Mouse (Mus musculus): ENCODE measurements around the gene Afap1. TPM values are rescaled to one million over a fixed set of nuclear protein-coding genes. Genes with fewer than 3 reads are reported as not detected.
A peak's percentile ranks its signal among the peaks of the same experiment; 100 is the strongest.

Afap1 gene
- polyA plus RNA-seq, 1 experiment from 2014 or later: 25.6 TPM

- peak; percentile 75 for ATAC-seq (ENCODE audit: insufficient number of reproducible peaks, low FRiP score, low TSS enrichment, low read depth)
- WGBS: 30% methylated on average over 12 of the region's 12 CpGs
- H3K4me2 ChIP-seq (replicated peaks): no peak overlapping the region
- no peaks in the 10 kb centered on the region for H3K27me3 ChIP-seq
- H3K27ac ChIP-seq (replicated peaks): peak overlapping the region; percentile 76
- H3K36me3 ChIP-seq: peaks cover 42% of the 10 kb centered on the region
- peaks cover 36% of the 10 kb centered on the region for H3K4me1 ChIP-seq
- no peak overlapping the region for H3K9ac ChIP-seq
- no peak overlapping the region for H3K4me3 ChIP-seq (replicated peaks)
- H3K9me3 ChIP-seq (replicated peaks): no peaks in the 10 kb centered on the region
Observed at GRCm38 (mm10) chr5:35973800-35974199, 80.7 kb downstream of the Afap1 start.

GRCm38 (mm10) chr5:35974265-35974664 lies 81.1 kb downstream of the Afap1 start:
- H3K4me1 ChIP-seq: peaks cover 36% of the 10 kb centered on the region
- H3K9ac ChIP-seq: no peak overlapping the region
- WGBS: 80% methylated on average over 15 of the region's 15 CpGs
- H3K9me3 ChIP-seq (replicated peaks): no peaks in the 10 kb centered on the region
- H3K36me3 ChIP-seq: peaks cover 42% of the 10 kb centered on the region
- H3K4me2 ChIP-seq (replicated peaks): no peak overlapping the region; the same call in 1 of the 2 replicates
- ATAC-seq (ENCODE audit: insufficient number of reproducible peaks, low FRiP score, low TSS enrichment, low read depth): no peak
- no peaks in the 10 kb centered on the region for H3K27me3 ChIP-seq
- no peak overlapping the region for H3K4me3 ChIP-seq (replicated peaks)
- H3K27ac ChIP-seq (replicated peaks): peak overlapping the region; percentile 76

GRCm38 (mm10) chr5:35975681-35976080 lies 82.6 kb downstream of the Afap1 start:
- 14% methylated on average over 5 of the region's 5 CpGs for WGBS
- H3K9me3 ChIP-seq (replicated peaks): no peaks in the 10 kb centered on the region
- no peak overlapping the region for H3K9ac ChIP-seq
- H3K36me3 ChIP-seq: peaks cover 37% of the 10 kb centered on the region
- peaks cover 46% of the 10 kb centered on the region for H3K4me1 ChIP-seq
- no peak overlapping the region for H3K4me2 ChIP-seq (replicated peaks)
- H3K4me3 ChIP-seq (replicated peaks): no peak overlapping the region
- no peak overlapping the region for H3K27ac ChIP-seq (replicated peaks)
- ATAC-seq (ENCODE audit: insufficient number of reproducible peaks, low FRiP score, low TSS enrichment, low read depth): no peak
- no peaks in the 10 kb centered on the region for H3K27me3 ChIP-seq

GRCm38 (mm10) chr5:35980542-35980941 lies 87.4 kb downstream of the Afap1 start:
- ATAC-seq (ENCODE audit: insufficient number of reproducible peaks, low FRiP score, low TSS enrichment, low read depth): no peak
- Histone ChIP-seq H3K4me3 (replicated peaks) (no peak overlapping the region), H3K27ac (replicated peaks) (0 out of 2 replicates have a peak overlapping the region, but pooled peaks have one; percentile 45), H3K27me3 (no peaks in the 10 kb centered on the region), H3K4me1 (peaks cover 23% of the 10 kb centered on the region), H3K4me2 (replicated peaks) (no peak overlapping the region), H3K9ac (no peak overlapping the region), H3K9me3 (replicated peaks) (no peaks in the 10 kb centered on the region), H3K36me3 (peaks cover 47% of the 10 kb centered on the region)
- 45% methylated on average over 5 of the region's 5 CpGs for WGBS

- H3K9ac ChIP-seq: no peak overlapping the region
- H3K27ac ChIP-seq (replicated peaks): peak overlapping the region; percentile 56
- H3K9me3 ChIP-seq (replicated peaks): no peaks in the 10 kb centered on the region
- peaks cover 47% of the 10 kb centered on the region for H3K36me3 ChIP-seq
- no peak overlapping the region for H3K4me2 ChIP-seq (replicated peaks)
- no peaks in the 10 kb centered on the region for H3K27me3 ChIP-seq
- peaks cover 23% of the 10 kb centered on the region for H3K4me1 ChIP-seq
- H3K4me3 ChIP-seq (replicated peaks): no peak overlapping the region
- 63% methylated on average over 5 of the region's 5 CpGs for WGBS
- ATAC-seq (ENCODE audit: insufficient number of reproducible peaks, low FRiP score, low TSS enrichment, low read depth): no peak
Observed at GRCm38 (mm10) chr5:35981341-35981740, 88.2 kb downstream of the Afap1 start.

GRCm38 (mm10) chr5:35981976-35982375 lies 88.9 kb downstream of the Afap1 start:
- 38% methylated on average over 4 of the region's 4 CpGs for WGBS
- Histone ChIP-seq H3K4me2 (replicated peaks) (no peak overlapping the region), H3K9ac (no peak overlapping the region), H3K4me3 (replicated peaks) (no peak overlapping the region), H3K36me3 (peaks cover 47% of the 10 kb centered on the region), H3K27me3 (no peaks in the 10 kb centered on the region), H3K4me1 (peaks cover 23% of the 10 kb centered on the region), H3K9me3 (replicated peaks) (no peaks in the 10 kb centered on the region), H3K27ac (replicated peaks) (peak overlapping the region; percentile 56; the same call in 1 of the 2 replicates)
- no peak for ATAC-seq (ENCODE audit: insufficient number of reproducible peaks, low FRiP score, low TSS enrichment, low read depth)

GRCm38 (mm10) chr5:35985611-35986010 lies 92.5 kb downstream of the Afap1 start:
- Histone ChIP-seq H3K27ac (replicated peaks) (no peak overlapping the region), H3K9me3 (replicated peaks) (no peaks in the 10 kb centered on the region), H3K4me3 (replicated peaks) (no peak overlapping the region), H3K36me3 (peaks cover 58% of the 10 kb centered on the region), H3K4me1 (peaks cover 13% of the 10 kb centered on the region), H3K9ac (no peak overlapping the region), H3K4me2 (replicated peaks) (no peak overlapping the region), H3K27me3 (no peaks in the 10 kb centered on the region)
- 0 out of 2 replicates have a peak, but pooled peaks have one; percentile 16 for ATAC-seq (ENCODE audit: insufficient number of reproducible peaks, low FRiP score, low TSS enrichment, low read depth)
- WGBS: 78% methylated on average over 8 of the region's 8 CpGs

GRCm38 (mm10) chr5:35988085-35988484 lies 95.0 kb downstream of the Afap1 start:
- 89% methylated on average over 8 of the region's 8 CpGs for WGBS
- no peaks in the 10 kb centered on the region for H3K27me3 ChIP-seq
- ATAC-seq (ENCODE audit: insufficient number of reproducible peaks, low FRiP score, low TSS enrichment, low read depth): no peak
- H3K4me1 ChIP-seq: no peaks in the 10 kb centered on the region
- H3K36me3 ChIP-seq: peaks cover 66% of the 10 kb centered on the region
- H3K27ac ChIP-seq (replicated peaks): no peak overlapping the region
- no peak overlapping the region for H3K4me2 ChIP-seq (replicated peaks)
- no peak overlapping the region for H3K4me3 ChIP-seq (replicated peaks)
- no peaks in the 10 kb centered on the region for H3K9me3 ChIP-seq (replicated peaks)
- H3K9ac ChIP-seq: no peak overlapping the region

- no peak overlapping the region for H3K27ac ChIP-seq (replicated peaks)
- H3K4me2 ChIP-seq (replicated peaks): no peak overlapping the region
- no peaks in the 10 kb centered on the region for H3K9me3 ChIP-seq (replicated peaks)
- H3K9ac ChIP-seq: no peak overlapping the region
- no peaks in the 10 kb centered on the region for H3K27me3 ChIP-seq
- 72% methylated on average over 6 of the region's 6 CpGs for WGBS
- no peak overlapping the region for H3K4me3 ChIP-seq (replicated peaks)
- H3K4me1 ChIP-seq: no peaks in the 10 kb centered on the region
- ATAC-seq (ENCODE audit: insufficient number of reproducible peaks, low FRiP score, low TSS enrichment, low read depth): no peak
- peaks cover 74% of the 10 kb centered on the region for H3K36me3 ChIP-seq
Observed at GRCm38 (mm10) chr5:35989506-35989905, 96.4 kb downstream of the Afap1 start.

- peaks cover 75% of the 10 kb centered on the region for H3K36me3 ChIP-seq
- WGBS: 78% methylated on average over 11 of the region's 11 CpGs
- ATAC-seq (ENCODE audit: insufficient number of reproducible peaks, low FRiP score, low TSS enrichment, low read depth): no peak
Observed at GRCm38 (mm10) chr5:35989986-35990735, 97.0 kb downstream of the Afap1 start.

GRCm38 (mm10) chr5:36003797-36004196 lies 110.7 kb downstream of the Afap1 start:
- Histone ChIP-seq H3K4me2 (replicated peaks) (no peak overlapping the region), H3K27ac (replicated peaks) (no peak overlapping the region), H3K4me3 (replicated peaks) (no peak overlapping the region), H3K36me3 (peaks cover 42% of the 10 kb centered on the region), H3K4me1 (no peaks in the 10 kb centered on the region), H3K9me3 (replicated peaks) (no peaks in the 10 kb centered on the region), H3K27me3 (no peaks in the 10 kb centered on the region), H3K9ac (no peak overlapping the region)
- WGBS: 78% methylated on average over 10 of the region's 10 CpGs
- no peak for ATAC-seq (ENCODE audit: insufficient number of reproducible peaks, low FRiP score, low TSS enrichment, low read depth)

More at GRCm38 (mm10) chr5:35989986-35990735, 97.0 kb downstream of the Afap1 start:
- H3K4me1 ChIP-seq: no peaks in the 10 kb centered on the region
- no peak overlapping the region for H3K27ac ChIP-seq (replicated peaks)
- no peak overlapping the region for H3K4me2 ChIP-seq (replicated peaks)
- H3K9ac ChIP-seq: no peak overlapping the region
- H3K4me3 ChIP-seq (replicated peaks): no peak overlapping the region
- no peaks in the 10 kb centered on the region for H3K27me3 ChIP-seq
- H3K9me3 ChIP-seq (replicated peaks): no peaks in the 10 kb centered on the region

- Histone ChIP-seq H3K27ac (replicated peaks) (no peak overlapping the region), H3K9me3 (replicated peaks) (no peaks in the 10 kb centered on the region), H3K36me3 (peaks cover 21% of the 10 kb centered on the region; the same call in 1 of the 2 replicates), H3K9ac (no peak overlapping the region), H3K4me2 (replicated peaks) (no peak overlapping the region), H3K4me1 (no peaks in the 10 kb centered on the region), H3K27me3 (no peaks in the 10 kb centered on the region), H3K4me3 (replicated peaks) (no peak overlapping the region)
- 75% methylated on average over 8 of the region's 8 CpGs for WGBS
- no peak for ATAC-seq (ENCODE audit: insufficient number of reproducible peaks, low FRiP score, low TSS enrichment, low read depth)
Observed at GRCm38 (mm10) chr5:36006106-36006505, 113.0 kb downstream of the Afap1 start.
